Mouse (Mus musculus): ENCODE results near the gene Pkd1l2.

GRCm38 (mm10) chr8:117078367-117078926 is 3.8 kb downstream of the Pkd1l2 start:
- TF ChIP-seq CTCF (IDR thresholded peaks at IDR 0.05; ENCODE audit: low read depth) (no peak), EP300 (IDR thresholded peaks at IDR 0.05; ENCODE audit: low read depth) (no peak)

Data from heart, postnatal 0 days (tissue).